31 mouse cellular contexts compared by ENCODE assay signal in the genomic region with DNA sequence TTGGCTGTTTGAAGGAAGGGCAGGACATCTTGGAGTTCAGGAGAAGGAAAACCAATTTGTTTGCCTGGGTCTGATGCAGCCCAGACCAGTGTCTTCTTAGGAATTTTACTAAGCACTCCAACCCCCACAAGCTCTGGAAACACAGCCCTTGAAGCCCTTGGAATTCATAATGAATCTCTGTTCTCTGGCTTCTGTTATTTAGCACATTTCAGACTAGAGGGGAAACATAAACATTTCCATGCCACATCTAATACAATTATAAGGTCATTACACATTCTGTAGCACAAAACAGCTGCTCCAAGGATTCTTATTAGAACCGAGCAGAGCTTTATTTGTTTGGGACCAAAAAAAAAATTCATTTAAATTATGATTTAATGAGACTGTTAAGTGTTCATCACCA.
DNase-seq lines count a peak whose midpoint lies in the region; ATAC-seq and TF ChIP-seq lines count a peak whose summit lies in the region.
"Had no signal": no experiment of that assay in that cellular context is flagged by ENCODE, and none has a peak within 500 bp of the region (broad histone marks: within the 10 kb centered on the region; RNA-seq: fewer than 3 reads in every experiment).

No protein-coding gene starts in this region.

- H3K36me3 ChIP-seq in lung, embryonic 15.5 days = no peaks in the 10 kb centered on the region
- H3K36me3 ChIP-seq in embryonic facial prominence, embryonic 14.5 days (ENCODE audit: control insufficient read depth, insufficient read depth, low read length) = no peaks in the 10 kb centered on the region
- no peaks in the 10 kb centered on the region for H3K36me3 ChIP-seq in stomach, embryonic 16.5 days (ENCODE audit: control insufficient read depth, insufficient read depth, low read length)
- no peaks in the 10 kb centered on the region for H3K36me3 ChIP-seq in liver, postnatal 0 days (replicated peaks; ENCODE audit: insufficient read depth, low read length)
- H3K36me3 ChIP-seq: embryonic facial prominence, embryonic 15.5 days; forebrain, embryonic 12.5 days; heart, embryonic 10.5 days; heart, embryonic 15.5 days; kidney, embryonic 15.5 days; limb, embryonic 12.5 days; liver, embryonic 15.5 days; midbrain, embryonic 10.5 days; midbrain, embryonic 15.5 days; neural tube, embryonic 15.5 days had no signal

- DNase-seq in embryo, embryonic 11 days = peak; percentile 20
- no peak for DNase-seq in embryo, embryonic 9.5 days (ENCODE audit: extremely low spot score)
- no peak for DNase-seq in lung, postnatal 14 days
- DNase-seq in embryonic facial prominence, embryonic 14.5 days (ENCODE audit: low spot score) = peak; percentile 37
- no peak for DNase-seq in liver, postnatal 0 days
- DNase-seq: adrenal gland, adult 8-10 months; cerebellum, adult 2 months; cerebellum, postnatal 14 days; forebrain, postnatal 0 days; gastrocnemius, postnatal 14 days; kidney, adult 11 months; kidney, postnatal 36 days; retina, postnatal 1 day; right cerebral cortex, postnatal 14 days had no signal

- H3K4me2 ChIP-seq in lung, embryonic 15.5 days = no peak overlapping the region
- no peak overlapping the region for H3K4me2 ChIP-seq in embryonic facial prominence, embryonic 14.5 days (ENCODE audit: low read depth, low read length)
- H3K4me2 ChIP-seq in stomach, embryonic 16.5 days (ENCODE audit: low read depth, low read length) = no peak overlapping the region
- H3K4me2 ChIP-seq in liver, postnatal 0 days (ENCODE audit: low read depth, low read length) = no peak overlapping the region
- H3K4me2 ChIP-seq: embryonic facial prominence, embryonic 15.5 days; forebrain, embryonic 12.5 days; heart, embryonic 15.5 days; kidney, embryonic 15.5 days; limb, embryonic 12.5 days; liver, embryonic 15.5 days; midbrain, embryonic 15.5 days; neural tube, embryonic 15.5 days had no signal

- H3K27me3 ChIP-seq in lung, embryonic 15.5 days = no peaks in the 10 kb centered on the region
- H3K27me3 ChIP-seq in embryonic facial prominence, embryonic 14.5 days (replicated peaks; ENCODE audit: control insufficient read depth, insufficient read depth, low read length) = no peaks in the 10 kb centered on the region
- no peaks in the 10 kb centered on the region for H3K27me3 ChIP-seq in stomach, embryonic 16.5 days (ENCODE audit: control insufficient read depth, insufficient read depth, low read length)
- no peaks in the 10 kb centered on the region for H3K27me3 ChIP-seq in liver, postnatal 0 days (ENCODE audit: insufficient read depth, low read length)
- H3K27me3 ChIP-seq: CH12.LX; forebrain, embryonic 12.5 days; heart, embryonic 15.5 days; kidney, embryonic 15.5 days; limb, embryonic 12.5 days; liver, embryonic 15.5 days; midbrain, embryonic 15.5 days; neural tube, embryonic 15.5 days had no signal

- H3K9ac ChIP-seq in lung, embryonic 15.5 days = no peak overlapping the region
- no peak overlapping the region for H3K9ac ChIP-seq in embryonic facial prominence, embryonic 14.5 days (ENCODE audit: low read depth, low read length)
- H3K9ac ChIP-seq in stomach, embryonic 16.5 days (ENCODE audit: low read length) = no peak overlapping the region
- no peak overlapping the region for H3K9ac ChIP-seq in liver, postnatal 0 days (replicated peaks)
- H3K9ac ChIP-seq: embryonic facial prominence, embryonic 15.5 days; forebrain, embryonic 12.5 days; forebrain, postnatal 0 days; heart, embryonic 15.5 days; kidney, embryonic 15.5 days; limb, embryonic 12.5 days; liver, embryonic 15.5 days; midbrain, embryonic 15.5 days; neural tube, embryonic 15.5 days had no signal

- WGBS in lung, embryonic 15.5 days = 28% methylated on average over 1 of the region's 1 CpGs
- 17% methylated on average over 1 of the region's 1 CpGs for WGBS in embryonic facial prominence, embryonic 14.5 days
- 30% methylated on average over 1 of the region's 1 CpGs for WGBS in stomach, embryonic 16.5 days
- whole genome bisulfite sequencing in liver, postnatal 0 days (ENCODE audit: insufficient replicate concordance) = 66% methylated on average over 1 of the region's 1 CpGs

- no peak for TF ChIP-seq CTCF in liver, postnatal 0 days (IDR thresholded peaks at IDR 0.05; ENCODE audit: low read depth)

- ATAC-seq in lung, embryonic 15.5 days (ENCODE audit: borderline replicate concordance, extremely low read depth, low FRiP score, low TSS enrichment) = peak; percentile 67
- ATAC-seq in embryonic facial prominence, embryonic 14.5 days (ENCODE audit: low read depth) = no peak
- ATAC-seq in stomach, embryonic 16.5 days (ENCODE audit: insufficient read depth, low FRiP score) = no peak
- ATAC-seq in liver, postnatal 0 days = no peak
- ATAC-seq: activated CD4-positive, CD25-positive, alpha-beta regulatory T cell, adult 4 months; forebrain, postnatal 0 days; hindbrain, embryonic 16.5 days; midbrain, embryonic 15.5 days had no signal

- H3K4me3 ChIP-seq in lung, embryonic 15.5 days = no peak overlapping the region
- H3K4me3 ChIP-seq in embryonic facial prominence, embryonic 14.5 days (ENCODE audit: low read depth, low read length) = no peak overlapping the region
- no peak overlapping the region for H3K4me3 ChIP-seq in stomach, embryonic 16.5 days (replicated peaks; ENCODE audit: low read length)
- no peak overlapping the region for H3K4me3 ChIP-seq in liver, postnatal 0 days (ENCODE audit: low read depth, low read length)
- H3K4me3 ChIP-seq: embryonic facial prominence, embryonic 15.5 days; forebrain, embryonic 12.5 days; heart, embryonic 10.5 days; heart, embryonic 15.5 days; kidney, embryonic 15.5 days; layer of hippocampus, adult 2 months; left cerebral cortex, adult 2 months; limb, embryonic 12.5 days; liver, embryonic 15.5 days; midbrain, embryonic 10.5 days; midbrain, embryonic 15.5 days; neural tube, embryonic 15.5 days had no signal

- TF ChIP-seq EP300 in liver, postnatal 0 days (IDR thresholded peaks at IDR 0.05; ENCODE audit: low read depth) = no peak

- no peaks in the 10 kb centered on the region for H3K9me3 ChIP-seq in lung, embryonic 15.5 days
- H3K9me3 ChIP-seq in embryonic facial prominence, embryonic 14.5 days (ENCODE audit: control insufficient read depth, low read length) = no peaks in the 10 kb centered on the region
- no peaks in the 10 kb centered on the region for H3K9me3 ChIP-seq in stomach, embryonic 16.5 days (replicated peaks; ENCODE audit: control insufficient read depth, low read length)
- no peaks in the 10 kb centered on the region; the same call in 1 of the 2 replicates for H3K9me3 ChIP-seq in liver, postnatal 0 days (ENCODE audit: low read length)
- H3K9me3 ChIP-seq: embryonic facial prominence, embryonic 15.5 days; forebrain, embryonic 12.5 days; heart, embryonic 10.5 days; heart, embryonic 15.5 days; kidney, embryonic 15.5 days; limb, embryonic 12.5 days; liver, embryonic 15.5 days; midbrain, embryonic 10.5 days; midbrain, embryonic 15.5 days; neural tube, embryonic 15.5 days had no signal

- H3K27ac ChIP-seq in lung, embryonic 15.5 days = peak overlapping the region; percentile 34
- H3K27ac ChIP-seq in embryonic facial prominence, embryonic 14.5 days (replicated peaks; ENCODE audit: low read depth, low read length) = no peak overlapping the region
- peak overlapping the region; percentile 42 for H3K27ac ChIP-seq in stomach, embryonic 16.5 days (ENCODE audit: low read length)
- H3K27ac ChIP-seq in liver, postnatal 0 days (ENCODE audit: low read depth) = no peak overlapping the region
- H3K27ac ChIP-seq: embryonic facial prominence, embryonic 15.5 days; forebrain, embryonic 12.5 days; heart, embryonic 10.5 days; heart, embryonic 15.5 days; kidney, embryonic 15.5 days; layer of hippocampus, adult 2 months; left cerebral cortex, adult 2 months; limb, embryonic 12.5 days; liver, embryonic 15.5 days; midbrain, embryonic 10.5 days; midbrain, embryonic 15.5 days had no signal

- peaks cover 15% of the 10 kb centered on the region for H3K4me1 ChIP-seq in lung, embryonic 15.5 days
- no peaks in the 10 kb centered on the region for H3K4me1 ChIP-seq in embryonic facial prominence, embryonic 14.5 days (ENCODE audit: control insufficient read depth, insufficient read depth, low read length)
- peaks cover 4% of the 10 kb centered on the region for H3K4me1 ChIP-seq in stomach, embryonic 16.5 days (ENCODE audit: control insufficient read depth, insufficient read depth, low read length)
- H3K4me1 ChIP-seq in liver, postnatal 0 days (ENCODE audit: insufficient read depth) = no peaks in the 10 kb centered on the region
- H3K4me1 ChIP-seq: forebrain, embryonic 12.5 days; heart, embryonic 10.5 days; liver, embryonic 15.5 days; midbrain, embryonic 15.5 days had no signal

Comparison
In these comparisons a context has a peak if more than half of its experiments do, and no peak if none do; other contexts are left out.
1. DNase-seq: peak in embryo, embryonic 11 days (single experiment) and embryonic facial prominence, embryonic 14.5 days (single experiment); none in embryo, embryonic 9.5 days (single experiment), lung, postnatal 14 days (single experiment) and liver, postnatal 0 days (single experiment).
2. H3K27ac ChIP-seq: peak in lung, embryonic 15.5 days (single experiment) and stomach, embryonic 16.5 days (single experiment); none in embryonic facial prominence, embryonic 14.5 days (single experiment) and liver, postnatal 0 days (single experiment).